Mouse (Mus musculus) heart, adult 2 months (tissue): ENCODE results near the gene Jdp2.

Source experiments
- CTCF ChIP-seq: fragments of 200-600 bp; IDR thresholded peaks from 2 replicates; pipeline ENCODE4 v1.8.1; 2022; ENCODE audit warnings: antibody characterized with exemption, mild to moderate bottlenecking, moderate library complexity
- POLR2A ChIP-seq: fragments of 200-500 bp; IDR thresholded peaks from 2 replicates; pipeline ENCODE4 v1.6.1; 2011; ENCODE audit warnings: mild to moderate bottlenecking, low read depth, low read length, control low read depth; ENCODE audit not compliant: insufficient read depth

GRCm38 (mm10) chr12:85645664-85646063 is 46.8 kb downstream of the Jdp2 start:
- TF ChIP-seq POLR2A = no peak
- peak; percentile 61 for TF ChIP-seq CTCF
